Mouse (Mus musculus) midbrain, postnatal 0 days (tissue): ENCODE data around the gene Itpr2. TPM values are rescaled to one million over a fixed set of nuclear protein-coding genes. Genes with fewer than 3 reads are reported as not detected.

ENCODE experiments used
- ATAC-seq: fragments of 200-750 bp; cut with Nextera tagmentation; 2 replicates; pipeline ENCODE4 v1.8.0; 2017; ENCODE audit warnings: moderate number of reproducible peaks, mild to moderate bottlenecking, moderate TSS enrichment, moderate library complexity; ENCODE audit not compliant: low FRiP score
- DNase-seq: peaks from one replicate; pipeline ENCODE4 v3.0.0-alpha.2; 2015; ENCODE audit warnings: low spot score
- H3K27ac ChIP-seq: fragments of 300-500 bp; sonication (generic); 2 replicates; pipeline ENCODE4 v1.5.1; 2014; ENCODE audit warnings: low read depth, mild to moderate bottlenecking, low read length, mixed read lengths
- H3K27me3 ChIP-seq: fragments of 300-500 bp; sonication (generic); 2 replicates; pipeline ENCODE4 v1.6.1; 2014; ENCODE audit warnings: low read length, control low read depth, mixed read lengths; ENCODE audit not compliant: insufficient read depth
- H3K36me3 ChIP-seq: fragments of 300-500 bp; sonication (generic); 2 replicates; pipeline ENCODE4 v1.6.1; 2014; ENCODE audit warnings: low read length, control low read depth, mixed read lengths; ENCODE audit not compliant: insufficient read depth
- H3K4me1 ChIP-seq: fragments of 300-500 bp; sonication (generic); 2 replicates; pipeline ENCODE4 v1.6.1; 2014; ENCODE audit warnings: mild to moderate bottlenecking, control low read depth, antibody characterized with exemption, low read length, mixed read lengths; ENCODE audit not compliant: insufficient read depth
- H3K4me2 ChIP-seq: fragments of 300-500 bp; sonication (generic); 2 replicates; pipeline ENCODE4 v1.6.1; 2014; ENCODE audit warnings: low read depth, mild to moderate bottlenecking, low read length, mixed read lengths; ENCODE audit not compliant: poor library complexity, severe bottlenecking
- H3K4me3 ChIP-seq: fragments of 300-500 bp; sonication (generic); 2 replicates; pipeline ENCODE4 v1.5.1; 2014; ENCODE audit warnings: low read depth, mild to moderate bottlenecking, low read length, moderate library complexity
- H3K9ac ChIP-seq: fragments of 300-500 bp; sonication (generic); replicated peaks from 2 replicates; pipeline ENCODE4 v1.6.1; 2014; ENCODE audit warnings: mild to moderate bottlenecking, low read length, moderate library complexity, mixed read lengths; ENCODE audit not compliant: poor library complexity, severe bottlenecking
- H3K9me3 ChIP-seq: fragments of 300-500 bp; sonication (generic); 2 replicates; pipeline ENCODE4 v1.6.1; 2016; ENCODE audit warnings: low read length, control low read depth
- CTCF ChIP-seq: IDR thresholded peaks from 2 replicates; pipeline ENCODE4 v1.5.1; 2016; ENCODE audit warnings: antibody characterized with exemption, mild to moderate bottlenecking
- WGBS: fragments of 180-500 bp; shearing (Covaris S2); extraction: QIAGEN DNeasy Blood & Tissue Kit; methylation state at CpG from one replicate; pipeline ENCODE4 v1.1.7; 2014; 5-methylcytosine and 5-hydroxymethylcytosine counted together
- polyA plus RNA-seq: library from polyadenylated mRNA; unstranded; fragments of >200 nt; fragmentation: Nextera tagmentation; extraction: Ambion mirVana; gene quantifications from 2 replicates; pipeline ENCODE4 v1.2.1, GENCODE M21; 2015
- total RNA-seq: library from RNA; depleted of rRNA; stranded (reverse); fragments of >200 nt; gene quantifications from 2 replicates; pipeline ENCODE4 v1.2.3, GENCODE M21; 2014; rRNA removed

Itpr2 gene
- total RNA-seq: 12.9 and 15.9 TPM in 2 replicates
- 9.1 and 9.6 TPM in 2 replicates for polyA plus RNA-seq

DNA sequence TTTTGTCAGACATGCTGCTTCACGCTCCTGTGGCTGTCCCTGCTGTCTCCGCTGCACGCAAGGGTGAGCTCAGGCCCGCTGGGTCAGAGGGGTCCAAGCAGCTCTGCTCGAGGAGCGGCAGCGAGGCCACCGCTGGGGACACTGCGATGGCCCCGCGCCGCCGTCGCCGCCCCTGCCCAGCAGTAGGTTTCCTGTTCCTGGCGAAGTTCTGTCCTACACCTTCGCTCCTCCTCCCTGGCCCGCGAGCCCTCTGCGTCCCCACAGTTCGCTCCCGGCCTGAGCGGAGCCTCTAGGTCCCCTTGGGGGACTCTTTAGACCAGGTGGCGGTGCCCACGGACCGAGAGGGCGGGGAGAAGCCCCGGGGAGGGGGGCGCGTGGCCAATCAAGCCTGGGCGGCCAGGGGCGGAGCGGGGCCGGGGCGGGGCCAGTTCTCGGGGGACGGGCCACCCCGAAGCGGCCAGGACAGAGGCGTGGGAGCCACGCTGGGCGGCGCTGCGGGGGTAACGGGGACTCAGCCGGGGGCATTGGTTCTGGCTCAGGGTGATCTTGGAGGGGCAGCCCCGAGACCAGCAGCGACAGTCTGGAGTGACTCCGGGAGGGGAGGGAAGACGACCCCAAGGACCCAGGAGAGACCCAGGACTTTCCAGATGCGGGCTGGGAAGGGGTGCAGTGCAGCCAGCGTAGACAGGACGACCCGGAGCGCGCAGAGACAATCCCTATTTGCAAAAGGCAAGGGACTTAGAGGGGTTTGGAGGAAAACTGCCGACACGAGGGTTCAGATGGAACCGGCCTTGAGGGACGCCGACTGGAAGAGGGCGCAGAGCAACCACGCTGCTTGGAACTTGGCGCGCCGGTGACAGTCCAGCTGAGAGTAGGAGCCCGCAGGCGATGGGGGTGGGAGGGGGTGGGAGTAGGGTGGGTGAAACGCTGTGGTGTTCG, at the start of gene Itpr2:
Gene Itpr2 (minus strand): TSS at position 358 of the 939 bp plus-strand sequence.
- H3K9ac ChIP-seq: peak within 1 kb of the TSS; percentile 44
- peaks cover 6% of the 10 kb centered on the region; the same call in 1 of the 2 replicates for H3K4me1 ChIP-seq
- peak; percentile 89 for ATAC-seq
- H3K36me3 ChIP-seq: no peaks in the 10 kb centered on the region
- peak within 1 kb of the TSS; percentile 56 for H3K4me3 ChIP-seq
- peak within 1 kb of the TSS; percentile 57 for H3K27ac ChIP-seq
- H3K27me3 ChIP-seq: peaks cover 13% of the 10 kb centered on the region; the same call in 1 of the 2 replicates
- WGBS: under 1% methylated on average over 70 of the region's 70 CpGs
- no peaks in the 10 kb centered on the region for H3K9me3 ChIP-seq
- DNase-seq: peak; percentile 72
- peak within 1 kb of the TSS; percentile 98 for H3K4me2 ChIP-seq
- peak; percentile 9; the same call in 1 of the 2 replicates for TF ChIP-seq CTCF

- H3K4me1 ChIP-seq: no peaks in the 10 kb centered on the region
- no peaks in the 10 kb centered on the region for H3K9me3 ChIP-seq
- no peak overlapping the region for H3K4me2 ChIP-seq
- no peaks in the 10 kb centered on the region for H3K27me3 ChIP-seq
- no peak for DNase-seq
- no peak for TF ChIP-seq CTCF
- peaks cover 56% of the 10 kb centered on the region for H3K36me3 ChIP-seq
- no peak overlapping the region for H3K27ac ChIP-seq
- ATAC-seq: no peak
- no peak overlapping the region for H3K4me3 ChIP-seq
- no peak overlapping the region for H3K9ac ChIP-seq
Observed at GRCm38 (mm10) chr6:146551326-146551725, 49.3 kb upstream of the Itpr2 start.

GRCm38 (mm10) chr6:146550421-146550820, 48.4 kb upstream of the Itpr2 start:
- TF ChIP-seq CTCF: no peak
- 97% methylated on average over 2 of the region's 2 CpGs for WGBS
- H3K9me3 ChIP-seq: no peaks in the 10 kb centered on the region
- H3K36me3 ChIP-seq: peaks cover 48% of the 10 kb centered on the region
- H3K27ac ChIP-seq: no peak overlapping the region
- H3K9ac ChIP-seq: no peak overlapping the region
- no peaks in the 10 kb centered on the region for H3K27me3 ChIP-seq
- ATAC-seq (no peak), DNase-seq (no peak)
- no peaks in the 10 kb centered on the region for H3K4me1 ChIP-seq
- no peak overlapping the region for H3K4me2 ChIP-seq
- H3K4me3 ChIP-seq: no peak overlapping the region

- Histone ChIP-seq H3K27ac (no peak overlapping the region), H3K27me3 (no peaks in the 10 kb centered on the region), H3K4me2 (no peak overlapping the region), H3K9ac (no peak overlapping the region), H3K4me1 (no peaks in the 10 kb centered on the region), H3K9me3 (no peaks in the 10 kb centered on the region), H3K4me3 (no peak overlapping the region), H3K36me3 (peaks cover 14% of the 10 kb centered on the region; the same call in 1 of the 2 replicates)
- ATAC-seq (no peak), DNase-seq (no peak)
- WGBS: 94% methylated on average over 5 of the region's 5 CpGs
- no peak for TF ChIP-seq CTCF
Observed at GRCm38 (mm10) chr6:146545289-146545865, 43.4 kb upstream of the Itpr2 start.

DNA sequence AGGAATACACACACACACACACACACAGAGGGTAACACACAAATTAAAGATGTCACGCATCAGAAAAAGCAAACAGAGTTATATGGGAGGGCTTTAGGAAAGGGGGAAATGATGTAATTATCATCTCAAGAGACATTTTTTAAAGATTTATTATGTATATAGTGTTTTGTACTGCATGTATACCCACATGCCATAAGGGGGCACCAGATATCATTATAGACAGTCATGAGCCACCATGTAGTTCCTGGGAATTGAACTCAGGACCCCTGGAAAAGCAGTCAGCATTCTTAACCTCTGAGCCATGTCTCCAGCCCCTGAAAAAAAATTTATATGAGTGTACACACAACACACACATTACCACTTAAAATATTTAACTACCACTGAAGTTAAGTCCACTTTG, 42.6 kb upstream of the Itpr2 start:
- Histone ChIP-seq H3K27ac (no peak overlapping the region), H3K4me3 (no peak overlapping the region), H3K9ac (no peak overlapping the region), H3K4me1 (no peaks in the 10 kb centered on the region), H3K4me2 (no peak overlapping the region), H3K27me3 (no peaks in the 10 kb centered on the region), H3K36me3 (peaks cover 8% of the 10 kb centered on the region; the same call in 1 of the 2 replicates), H3K9me3 (no peaks in the 10 kb centered on the region)
- WGBS: 97% methylated on average over 1 of the region's 1 CpGs
- DNase-seq (no peak), ATAC-seq (no peak)
- TF ChIP-seq CTCF: peak; percentile 26; the same call in 1 of the 2 replicates

DNA sequence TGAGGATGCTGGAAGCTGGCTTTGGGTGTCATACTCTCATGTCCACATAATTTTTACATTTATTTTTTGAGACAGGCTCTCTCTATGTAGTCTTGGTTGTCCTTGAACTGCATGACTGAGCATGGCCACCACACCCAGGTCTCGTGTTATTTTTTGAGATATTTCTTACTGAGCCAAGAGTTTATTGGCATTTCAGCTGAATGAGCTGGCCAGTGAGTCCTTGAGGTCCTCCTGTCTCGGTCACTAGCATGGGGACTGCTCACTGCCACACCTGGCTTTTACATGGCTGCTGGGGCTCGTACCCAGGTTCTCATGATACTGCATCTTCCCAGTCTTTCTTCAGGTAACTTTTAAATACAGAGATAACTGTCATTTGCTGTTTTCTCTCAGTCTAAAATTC, 38.4 kb upstream of the Itpr2 start:
- WGBS: 85% methylated on average over 3 of the region's 3 CpGs
- ATAC-seq (no peak), DNase-seq (no peak)

More for the DNA sequence above, 38.4 kb upstream of the Itpr2 start:
- no peaks in the 10 kb centered on the region for H3K27me3 ChIP-seq
- H3K4me2 ChIP-seq: no peak overlapping the region
- no peaks in the 10 kb centered on the region for H3K9me3 ChIP-seq
- no peak overlapping the region for H3K27ac ChIP-seq
- no peaks in the 10 kb centered on the region for H3K4me1 ChIP-seq
- H3K9ac ChIP-seq: no peak overlapping the region
- no peaks in the 10 kb centered on the region for H3K36me3 ChIP-seq
- H3K4me3 ChIP-seq: no peak overlapping the region
- TF ChIP-seq CTCF: no peak
